Mouse (Mus musculus): Measurements from ENCODE around the gene Mroh2b.

Gene Mroh2b

DNA sequence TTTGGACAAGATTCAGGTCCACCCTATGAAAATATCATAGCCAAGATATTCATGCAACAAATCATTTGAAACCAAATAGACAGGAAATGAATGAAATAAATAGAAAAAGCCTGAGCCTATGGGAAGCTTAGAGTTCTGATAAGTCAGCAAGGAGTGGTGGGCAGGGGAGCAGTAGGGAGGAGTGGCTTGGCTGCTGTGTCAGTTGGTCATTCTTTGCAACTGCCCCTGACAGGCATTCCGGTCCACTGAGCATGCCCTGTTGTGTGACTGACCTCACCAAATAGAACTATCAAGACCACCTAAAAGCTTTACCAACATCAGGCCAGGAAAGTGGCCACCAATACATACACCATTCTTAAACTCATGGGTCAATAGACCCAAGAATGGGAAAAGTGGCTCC is at the start of gene Mroh2b:
Gene Mroh2b (plus strand): TSS at position 301 of the 400 bp plus-strand sequence.
- DNase-seq = no peak

DNA sequence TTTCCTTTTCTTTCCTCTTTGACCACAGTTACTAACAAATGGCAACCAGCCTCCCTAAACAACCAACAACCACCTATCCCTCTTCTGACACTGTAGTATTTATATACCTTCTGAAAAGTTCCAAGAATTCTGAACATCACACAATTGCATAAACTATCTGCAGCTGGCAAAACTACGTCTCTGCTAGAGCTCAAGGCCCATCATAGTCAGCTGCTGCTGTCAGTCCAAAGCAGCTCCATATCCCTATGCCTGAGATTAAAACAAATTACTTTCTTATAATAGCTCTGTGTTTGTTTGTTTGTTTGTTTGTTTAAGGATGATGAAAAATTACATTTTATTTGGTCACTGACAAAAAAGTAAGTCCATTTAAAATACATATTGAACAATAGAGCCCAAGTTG is 48.5 kb upstream of the Mroh2b start:
- no peak for DNase-seq

GRCm38 (mm10) chr15:4894962-4895361 is 3.6 kb upstream of the Mroh2b start:
- DNase-seq = no peak

GRCm38 (mm10) chr15:4934731-4935130 is 36.2 kb downstream of the Mroh2b start:
- no peak for DNase-seq

DNA sequence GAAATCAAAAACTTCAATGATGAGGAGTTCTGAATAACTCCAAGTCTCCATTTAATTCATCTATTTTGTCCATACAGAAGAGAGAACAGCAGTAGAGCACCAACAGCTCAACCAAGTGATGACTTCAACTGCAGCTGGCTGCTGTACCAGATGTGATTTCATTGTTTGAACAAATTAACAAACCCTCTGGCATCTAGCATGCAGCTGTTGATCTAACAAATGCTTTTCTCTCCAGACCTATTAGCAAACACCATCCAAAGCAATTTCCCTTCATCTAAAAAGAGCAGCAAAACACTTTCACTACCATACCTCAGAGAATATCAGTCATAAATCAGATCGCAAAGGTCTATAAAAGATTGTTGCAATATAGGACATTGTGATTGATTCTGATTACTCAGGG is 74.8 kb downstream of the Mroh2b start:
- no peak for DNase-seq

DNA sequence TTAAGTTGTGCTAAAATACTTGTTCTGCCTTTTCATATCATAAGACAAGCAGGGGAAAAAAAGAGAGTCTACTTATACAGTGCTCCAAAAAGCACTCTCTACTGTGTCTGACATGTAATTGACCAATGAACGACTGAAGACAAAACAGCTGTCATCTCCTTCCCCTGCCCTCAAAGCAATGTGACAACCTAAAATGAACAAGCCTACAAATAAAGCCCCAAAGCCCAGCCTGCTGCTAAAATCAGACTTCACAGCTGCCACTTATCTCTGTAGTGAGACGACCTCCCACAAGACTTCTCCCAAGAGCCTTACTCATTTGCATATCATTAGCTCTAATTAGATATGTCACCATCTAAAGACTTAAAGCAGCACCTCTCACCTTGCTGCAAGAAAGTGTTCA is 104.4 kb downstream of the Mroh2b start:
- DNase-seq = no peak

DNA sequence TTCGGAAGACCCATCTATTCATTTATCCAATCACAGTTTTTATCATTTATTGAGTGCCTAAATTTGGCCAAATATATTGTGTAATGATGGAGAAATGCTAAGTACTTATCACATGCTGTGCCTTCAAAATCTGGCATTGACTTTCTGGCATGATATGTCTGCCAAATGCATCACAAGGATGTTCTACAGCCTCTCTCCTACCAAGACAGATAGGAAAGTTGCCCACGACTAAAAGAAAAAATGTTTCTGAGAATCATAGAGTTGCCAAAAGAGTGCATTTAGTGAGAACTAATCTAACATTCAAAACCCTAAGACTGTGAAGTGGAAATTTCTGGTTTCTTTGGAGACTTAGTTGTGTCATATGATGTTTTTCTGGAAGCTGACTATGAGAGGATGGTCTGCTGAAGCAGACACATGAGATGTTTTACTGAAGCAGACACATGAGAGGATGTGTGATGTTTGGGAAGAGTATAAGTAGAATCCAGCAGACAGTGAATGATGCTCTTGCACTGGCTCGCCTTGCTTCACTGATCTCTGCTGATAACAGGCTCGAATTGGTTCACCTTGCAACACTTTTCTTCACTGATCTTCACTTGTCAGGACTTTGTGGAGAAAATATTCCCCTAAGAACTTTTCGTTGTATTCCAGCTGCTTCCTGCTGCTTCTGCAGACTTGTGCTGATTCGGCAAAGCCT is 105.1 kb downstream of the Mroh2b start:
- DNase-seq = no peak

GRCm38 (mm10) chr15:5009644-5010107 is 111.1 kb downstream of the Mroh2b start:
- peak; percentile 32 for DNase-seq
